Comparison of ENCODE assay signal across 15 mouse cellular contexts in the genomic region with DNA sequence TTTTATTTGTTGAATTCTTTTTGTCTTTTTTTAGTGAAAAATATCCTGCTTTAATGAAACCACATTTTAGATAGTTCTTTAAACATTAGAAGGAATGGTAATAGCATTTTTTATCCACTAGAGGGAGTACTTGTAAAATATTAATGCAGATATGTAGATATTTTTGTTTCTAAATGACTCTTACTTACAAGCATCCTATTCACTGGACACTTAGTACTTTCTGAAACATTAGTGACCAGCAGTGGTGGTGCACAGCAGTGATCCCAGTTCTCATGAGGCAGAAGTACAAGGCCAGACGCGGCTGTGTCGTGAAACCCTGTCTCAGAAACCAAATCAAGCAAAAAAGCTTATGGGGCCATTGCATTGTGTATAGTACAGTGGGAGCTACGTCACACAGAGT. TPM values are rescaled to one million over a fixed set of nuclear protein-coding genes. Genes with fewer than 3 reads are reported as not detected.
DNase-seq lines count a peak whose midpoint lies in the region; ATAC-seq and TF ChIP-seq lines count a peak whose summit lies in the region.
"Had no signal": no experiment of that assay in that cellular context is flagged by ENCODE, and none has a peak within 500 bp of the region (broad histone marks: within the 10 kb centered on the region; RNA-seq: fewer than 3 reads in every experiment).

No protein-coding gene starts in this region.

- no peak overlapping the region for H3K4me3 ChIP-seq in forebrain, postnatal 0 days (ENCODE audit: low read depth, low read length)
- no peak overlapping the region for H3K4me3 ChIP-seq in forebrain, embryonic 16.5 days (replicated peaks; ENCODE audit: low read length)
- no peak overlapping the region for H3K4me3 ChIP-seq in liver, adult 2 months (ENCODE audit: insufficient read depth, low read depth, low read length)
- H3K4me3 ChIP-seq: limb, embryonic 15.5 days had no signal

- H3K27me3 ChIP-seq in forebrain, postnatal 0 days (ENCODE audit: insufficient read depth, low read length), result no peaks in the 10 kb centered on the region
- H3K27me3 ChIP-seq in forebrain, embryonic 16.5 days (replicated peaks; ENCODE audit: control insufficient read depth, insufficient read depth, low read length), result no peaks in the 10 kb centered on the region
- H3K27me3 ChIP-seq in liver, adult 2 months (ENCODE audit: control insufficient read depth, insufficient read depth, low read length), result no peaks in the 10 kb centered on the region
- H3K27me3 ChIP-seq in Patski, result no peaks in the 10 kb centered on the region
- H3K27me3 ChIP-seq: limb, embryonic 15.5 days had no signal

- H3K79me2 ChIP-seq in liver, adult 2 months (ENCODE audit: control insufficient read depth, insufficient read depth, low read length), result no peaks in the 10 kb centered on the region

- no peak for TF ChIP-seq POLR2A in liver, adult 2 months (IDR thresholded peaks at IDR 0.05; ENCODE audit: extremely low read depth, insufficient read depth, low read length)

- H3K9me3 ChIP-seq in forebrain, postnatal 0 days (ENCODE audit: low read length), result no peaks in the 10 kb centered on the region
- no peaks in the 10 kb centered on the region for H3K9me3 ChIP-seq in forebrain, embryonic 16.5 days (ENCODE audit: control insufficient read depth, low read length)
- H3K9me3 ChIP-seq: limb, embryonic 15.5 days had no signal

- CTCF ChIA-PET in Patski (lab: Charles Lee), result interaction anchor here (0.8 to 2.9 kb wide), 7 partner anchors 8 to 144 kb away, joined by 3 to 12 read pairs (median 4); a partner anchor contains a TSS

- H3K27ac ChIP-seq in forebrain, postnatal 0 days (ENCODE audit: low read depth, low read length), result no peak overlapping the region
- no peak overlapping the region for H3K27ac ChIP-seq in forebrain, embryonic 16.5 days (ENCODE audit: low read length)
- no peak overlapping the region for H3K27ac ChIP-seq in liver, adult 2 months (replicated peaks; ENCODE audit: insufficient read depth, low read depth, low read length)
- H3K27ac ChIP-seq: limb, embryonic 15.5 days had no signal

- peaks cover 64% of the 10 kb centered on the region for H3K36me3 ChIP-seq in forebrain, postnatal 0 days (ENCODE audit: insufficient read depth)
- H3K36me3 ChIP-seq in forebrain, embryonic 16.5 days (ENCODE audit: control insufficient read depth, insufficient read depth), result peaks cover 23% of the 10 kb centered on the region
- H3K36me3 ChIP-seq in liver, adult 2 months (ENCODE audit: control insufficient read depth, insufficient read depth, low read length), result peaks cover 36% of the 10 kb centered on the region; the same call in 1 of the 2 replicates

- in situ Hi-C loops in Patski (cut with MboI; ENCODE audit: low pct_unique_long_range_greater_than_20kb), result loop anchor here (5.0 to 10.0 kb wide), 2 partner anchors 139 to 506 kb away; no protein-coding TSS in a partner anchor

- H3K4me2 ChIP-seq in forebrain, postnatal 0 days (ENCODE audit: low read depth), result no peak overlapping the region
- no peak overlapping the region for H3K4me2 ChIP-seq in forebrain, embryonic 16.5 days (ENCODE audit: low read length)
- H3K4me2 ChIP-seq: limb, embryonic 15.5 days had no signal

- peak; percentile 8 for DNase-seq in forebrain, postnatal 0 days
- peak; percentile 6 for DNase-seq in liver, adult 2 months (ENCODE audit: extremely low read depth, low read depth, low spot score)
- DNase-seq in liver, result no peak
- no peak for DNase-seq in Patski (ENCODE audit: low read depth, low spot score)
- DNase-seq in retina, embryonic 14.5 days (ENCODE audit: low spot score), result peak; percentile 65
- no peak for DNase-seq in gastrocnemius, postnatal 14 days
- DNase-seq: adrenal gland, postnatal 10 days; cerebellum, postnatal 10 days; heart, postnatal 14 days; kidney, postnatal 4 days had no signal

- H3K4me1 ChIP-seq in forebrain, postnatal 0 days (ENCODE audit: insufficient read depth), result no peaks in the 10 kb centered on the region
- H3K4me1 ChIP-seq in forebrain, embryonic 16.5 days (replicated peaks; ENCODE audit: control insufficient read depth, insufficient read depth, low read length), result no peaks in the 10 kb centered on the region
- no peaks in the 10 kb centered on the region for H3K4me1 ChIP-seq in liver, adult 2 months (ENCODE audit: control insufficient read depth, insufficient read depth, low read length)
- H3K4me1 ChIP-seq: limb, embryonic 15.5 days had no signal

- POLR2A ChIA-PET in Patski (lab: Charles Lee), result no interaction called here

- no peak for ATAC-seq in forebrain, postnatal 0 days
- ATAC-seq in forebrain, embryonic 16.5 days, result no peak
- ATAC-seq in Patski, result no peak
- ATAC-seq in erythroblast, adult 5-6 weeks (replicated peaks; ENCODE audit: low FRiP score, poor library complexity, severe bottlenecking), result no peak

- H3K9ac ChIP-seq in forebrain, postnatal 0 days, result no peak overlapping the region
- H3K9ac ChIP-seq in forebrain, embryonic 16.5 days (replicated peaks; ENCODE audit: low read depth, low read length), result no peak overlapping the region
- no peak overlapping the region for H3K9ac ChIP-seq in liver, adult 2 months (ENCODE audit: low read depth, low read length)
- H3K9ac ChIP-seq: limb, embryonic 15.5 days had no signal

- intact Hi-C loops in gastrocnemius, postnatal 14 days (cut with DNase I; ENCODE audit: low total_unique reads), result no loop called here

- 86% methylated on average over 4 of the region's 4 CpGs for WGBS in forebrain, postnatal 0 days
- WGBS in forebrain, embryonic 16.5 days, result 87% methylated on average over 4 of the region's 4 CpGs
- 94% methylated on average over 4 of the region's 4 CpGs for WGBS in liver, adult 2 months

- TF ChIP-seq CTCF in forebrain, postnatal 0 days (IDR thresholded peaks at IDR 0.05; ENCODE audit: low read depth), result peak; percentile 49
- TF ChIP-seq CTCF in liver, adult 2 months (IDR thresholded peaks at IDR 0.05; ENCODE audit: low read depth, low read length), result peak; percentile 43; the same call in 1 of the 2 replicates
- peak; percentile 65 for TF ChIP-seq CTCF in Patski (IDR thresholded peaks at IDR 0.05)

RNA-seq across cellular contexts. Expression of a gene that starts 8.6 kb away (rescaled TPM):
- total RNA-seq in forebrain, postnatal 0 days (2014; rRNA removed), result 33.6 and 46.8 TPM in 2 replicates
- 34.5 and 35.0 TPM in 2 replicates for polyA plus RNA-seq in forebrain, postnatal 0 days (2015; fragmentation: Nextera tagmentation; extraction: Ambion mirVana)
- 36.6 and 37.4 TPM in 2 replicates for polyA plus RNA-seq in forebrain, embryonic 16.5 days (2015; fragmentation: Nextera tagmentation; extraction: Ambion mirVana)
- 9.7 and 13.9 TPM in 2 replicates for total RNA-seq in liver, adult 2 months (2014; rRNA removed)
- polyA plus RNA-seq in liver, adult 2 months (2012; rRNA removed), result 2.6 and 2.7 TPM in 2 replicates
- 26.6 TPM for polyA plus RNA-seq in Patski (2021)
- total RNA-seq in erythroblast, adult 5-6 weeks (2015; ENCODE audit: low replicate concordance), result 17.1 and 27.9 TPM in 2 replicates
- total RNA-seq in erythroblast, adult 5-6 weeks (2017; ENCODE audit: low replicate concordance), result 22.6 and 29.5 TPM in 2 replicates
- total RNA-seq in gastrocnemius, postnatal 14 days (2021), result 1 to 10 TPM; 8.6 to 9.3 TPM

RNA-seq across cellular contexts. Expression of a gene that starts 8.9 kb away (rescaled TPM):
- total RNA-seq in forebrain, postnatal 0 days (2014; rRNA removed), result 6.2 and 7.0 TPM in 2 replicates
- polyA plus RNA-seq in forebrain, postnatal 0 days (2015; fragmentation: Nextera tagmentation; extraction: Ambion mirVana), result 9.3 and 11.0 TPM in 2 replicates
- polyA plus RNA-seq in forebrain, embryonic 16.5 days (2015; fragmentation: Nextera tagmentation; extraction: Ambion mirVana), result 29.5 and 29.9 TPM in 2 replicates
- total RNA-seq in liver, adult 2 months (2014; rRNA removed), result 0.28 and 0.67 TPM in 2 replicates
- polyA plus RNA-seq in liver, adult 2 months (2012; rRNA removed), result 0.12 and 0.20 TPM in 2 replicates
- polyA plus RNA-seq in Patski (2021), result 14.4 TPM
- total RNA-seq in erythroblast, adult 5-6 weeks (2015; ENCODE audit: low replicate concordance), result 18.0 and 20.4 TPM in 2 replicates
- 85.9 and 165 TPM in 2 replicates for total RNA-seq in erythroblast, adult 5-6 weeks (2017; ENCODE audit: low replicate concordance)
- 1 to 10 TPM; 3.0 to 3.6 TPM for total RNA-seq in gastrocnemius, postnatal 14 days (2021)

RNA-seq across cellular contexts. Expression of a gene that starts 26.7 kb away (rescaled TPM):
- total RNA-seq in forebrain, postnatal 0 days (2014; rRNA removed), result not detected in 2 replicates
- polyA plus RNA-seq in forebrain, postnatal 0 days (2015; fragmentation: Nextera tagmentation; extraction: Ambion mirVana), result not detected in 2 replicates
- polyA plus RNA-seq in forebrain, embryonic 16.5 days (2015; fragmentation: Nextera tagmentation; extraction: Ambion mirVana), result 0.11 TPM in 1 of 2 replicates, not detected in the other
- 0.07 TPM in 1 of 2 replicates, not detected in the other for total RNA-seq in liver, adult 2 months (2014; rRNA removed)
- polyA plus RNA-seq in liver, adult 2 months (2012; rRNA removed), result not detected in 2 replicates
- polyA plus RNA-seq in Patski (2021), result not detected
- total RNA-seq in erythroblast, adult 5-6 weeks (2015; ENCODE audit: low replicate concordance), result not detected in 2 replicates
- total RNA-seq in erythroblast, adult 5-6 weeks (2017; ENCODE audit: low replicate concordance), result 0.60 TPM in 1 of 2 replicates, not detected in the other
- not detected for total RNA-seq in gastrocnemius, postnatal 14 days (2021)
- total RNA-seq: heart, postnatal 14 days; monocyte, adult 5-6 weeks had no signal
- polyA plus RNA-seq: forebrain, embryonic 11.5 days; limb, embryonic 15.5 days had no signal

Comparison
In these comparisons a context has a peak if more than half of its experiments do, and no peak if none do; other contexts are left out.
1. DNase-seq: peak in forebrain, postnatal 0 days (single experiment), liver, adult 2 months (single experiment) and retina, embryonic 14.5 days (single experiment); none in liver (single experiment), Patski (single experiment) and gastrocnemius, postnatal 14 days (single experiment).
2. Peak in every context shown above with its lines, with median percentiles within 50 percentile points of each other: CTCF ChIP-seq.